Mouse (Mus musculus) CH12.LX (cell line): ENCODE data around the gene Car14.

Experiments used
- CTCF ChIP-seq, 2 experiments: IDR thresholded peaks in 1 of 2; conservative IDR thresholded peaks in 1 of 2; 2 replicates each; pipeline ENCODE4 v1.5.1; 2011 to 2012; ENCODE audit warnings: low read depth in 2 of 2, low read length in 2 of 2, improper control_type of control experiment in 1 of 2, inconsistent platforms in 1 of 2, mild to moderate bottlenecking in 1 of 2, moderate library complexity in 1 of 2
- ELF1 ChIP-seq: IDR thresholded peaks from 2 replicates; pipeline ENCODE4 v1.6.1; 2014; ENCODE audit warnings: low read depth, mild to moderate bottlenecking, inconsistent platforms, low read length, improper control_type of control experiment
- EP300 ChIP-seq: IDR thresholded peaks from 2 replicates; pipeline ENCODE4 v1.6.1; 2011; ENCODE audit warnings: low read length, improper control_type of control experiment
- TCF12 ChIP-seq: IDR thresholded peaks from 2 replicates; pipeline ENCODE4 v1.6.1; 2014; ENCODE audit warnings: low read depth, mild to moderate bottlenecking, inconsistent platforms, low read length, improper control_type of control experiment
- ZKSCAN1 ChIP-seq: IDR thresholded peaks from 2 replicates; pipeline ENCODE4 v1.6.1; 2012; ENCODE audit warnings: low read depth, inconsistent platforms, low read length, improper control_type of control experiment, borderline replicate concordance

GRCm38 (mm10) chr3:95932157-95932556, 27.7 kb upstream of the Car14 start:
- peak in 1 of 2 experiments; percentile 24; a peak in 1 of 4 replicates for TF ChIP-seq CTCF (conservative IDR thresholded peaks at IDR 0.05 in 1 of 2, IDR thresholded peaks at IDR 0.05 in 1 of 2; ENCODE audit: low read depth in 2 of 2, low read length in 2 of 2)
- no peak for TF ChIP-seq ELF1
- TF ChIP-seq ZKSCAN1 = no peak
- TF ChIP-seq EP300 = no peak
- no peak for TF ChIP-seq TCF12
